Mouse (Mus musculus): ENCODE measurements at regions not wholly inside any gene's neighbourhood (a gene's known extent, or its start where the extent isn't known, plus 50 kb on each side); places are given as distances from the start of the nearest gene placed in this dataset.

GRCm38 (mm10) chr4:9218380-9218779, 979.5 kb upstream of the Car8 start:
- WGBS: 90% methylated on average over 5 of the region's 5 CpGs

GRCm38 (mm10) chr4:9208606-9209005, 969.8 kb upstream of the Car8 start:
- Histone ChIP-seq H3K9me3 (ENCODE audit: control insufficient read depth, low read length) (no peaks in the 10 kb centered on the region), H3K9ac (ENCODE audit: low read depth, low read length) (no peak overlapping the region)

More at GRCm38 (mm10) chr4:9218380-9218779, 979.5 kb upstream of the Car8 start:
- no peak overlapping the region for H3K4me3 ChIP-seq (ENCODE audit: low read depth, low read length)
- ATAC-seq (ENCODE audit: low FRiP score) (no peak), DNase-seq (ENCODE audit: low spot score) (no peak)
- H3K4me2 ChIP-seq (replicated peaks; ENCODE audit: low read depth, low read length): no peak overlapping the region
- no peaks in the 10 kb centered on the region for H3K4me1 ChIP-seq (replicated peaks; ENCODE audit: control insufficient read depth, insufficient read depth, low read length)
- no peaks in the 10 kb centered on the region for H3K9me3 ChIP-seq (ENCODE audit: control insufficient read depth, low read length)
- H3K27me3 ChIP-seq (ENCODE audit: control insufficient read depth, insufficient read depth, low read length): no peaks in the 10 kb centered on the region
- no peak overlapping the region for H3K9ac ChIP-seq (ENCODE audit: low read depth, low read length)
- no peak overlapping the region for H3K27ac ChIP-seq (ENCODE audit: low read depth, low read length)
- no peaks in the 10 kb centered on the region for H3K36me3 ChIP-seq (ENCODE audit: control insufficient read depth, insufficient read depth, low read length)

GRCm38 (mm10) chr4:9200012-9200411, 961.2 kb upstream of the Car8 start:
- Histone ChIP-seq H3K4me2 (replicated peaks; ENCODE audit: low read depth, low read length) (no peak overlapping the region), H3K36me3 (ENCODE audit: control insufficient read depth, insufficient read depth, low read length) (no peaks in the 10 kb centered on the region), H3K27ac (ENCODE audit: low read depth, low read length) (no peak overlapping the region), H3K4me1 (replicated peaks; ENCODE audit: control insufficient read depth, insufficient read depth, low read length) (no peaks in the 10 kb centered on the region), H3K9ac (ENCODE audit: low read depth, low read length) (no peak overlapping the region), H3K9me3 (ENCODE audit: control insufficient read depth, low read length) (no peaks in the 10 kb centered on the region), H3K4me3 (ENCODE audit: low read depth, low read length) (no peak overlapping the region), H3K27me3 (ENCODE audit: control insufficient read depth, insufficient read depth, low read length) (no peaks in the 10 kb centered on the region)
- ATAC-seq (ENCODE audit: low FRiP score): no peak
- no peak for DNase-seq (ENCODE audit: low spot score)
- 86% methylated on average over 2 of the region's 2 CpGs for WGBS

More at GRCm38 (mm10) chr4:9208606-9209005, 969.8 kb upstream of the Car8 start:
- ATAC-seq (ENCODE audit: low FRiP score) (no peak), DNase-seq (ENCODE audit: low spot score) (no peak)
- no peak overlapping the region for H3K27ac ChIP-seq (ENCODE audit: low read depth, low read length)
- WGBS: 80% methylated on average over 2 of the region's 2 CpGs
- H3K4me2 ChIP-seq (replicated peaks; ENCODE audit: low read depth, low read length): no peak overlapping the region
- H3K27me3 ChIP-seq (ENCODE audit: control insufficient read depth, insufficient read depth, low read length): no peaks in the 10 kb centered on the region
- no peaks in the 10 kb centered on the region for H3K4me1 ChIP-seq (replicated peaks; ENCODE audit: control insufficient read depth, insufficient read depth, low read length)
- H3K36me3 ChIP-seq (ENCODE audit: control insufficient read depth, insufficient read depth, low read length): no peaks in the 10 kb centered on the region
- H3K4me3 ChIP-seq (ENCODE audit: low read depth, low read length): no peak overlapping the region

GRCm38 (mm10) chr4:9196435-9196834, 957.6 kb upstream of the Car8 start:
- Histone ChIP-seq H3K4me3 (ENCODE audit: low read depth, low read length) (no peak overlapping the region), H3K4me1 (replicated peaks; ENCODE audit: control insufficient read depth, insufficient read depth, low read length) (no peaks in the 10 kb centered on the region), H3K36me3 (ENCODE audit: control insufficient read depth, insufficient read depth, low read length) (no peaks in the 10 kb centered on the region), H3K9ac (ENCODE audit: low read depth, low read length) (no peak overlapping the region), H3K9me3 (ENCODE audit: control insufficient read depth, low read length) (no peaks in the 10 kb centered on the region), H3K27ac (ENCODE audit: low read depth, low read length) (no peak overlapping the region), H3K27me3 (ENCODE audit: control insufficient read depth, insufficient read depth, low read length) (no peaks in the 10 kb centered on the region), H3K4me2 (replicated peaks; ENCODE audit: low read depth, low read length) (no peak overlapping the region)
- 50% methylated on average over 4 of the region's 4 CpGs for WGBS
- DNase-seq (ENCODE audit: low spot score): no peak
- no peak for ATAC-seq (ENCODE audit: low FRiP score)

GRCm38 (mm10) chr4:9193121-9193520, 954.3 kb upstream of the Car8 start:
- Histone ChIP-seq H3K27me3 (ENCODE audit: control insufficient read depth, insufficient read depth, low read length) (no peaks in the 10 kb centered on the region), H3K9ac (ENCODE audit: low read depth, low read length) (no peak overlapping the region), H3K4me2 (replicated peaks; ENCODE audit: low read depth, low read length) (no peak overlapping the region), H3K4me1 (replicated peaks; ENCODE audit: control insufficient read depth, insufficient read depth, low read length) (no peaks in the 10 kb centered on the region), H3K9me3 (ENCODE audit: control insufficient read depth, low read length) (no peaks in the 10 kb centered on the region), H3K36me3 (ENCODE audit: control insufficient read depth, insufficient read depth, low read length) (no peaks in the 10 kb centered on the region), H3K27ac (ENCODE audit: low read depth, low read length) (no peak overlapping the region), H3K4me3 (ENCODE audit: low read depth, low read length) (no peak overlapping the region)
- DNase-seq (ENCODE audit: low spot score) (no peak), ATAC-seq (ENCODE audit: low FRiP score) (no peak)
- 60% methylated on average over 6 of the region's 6 CpGs for WGBS

- Histone ChIP-seq H3K4me3 (ENCODE audit: low read depth, low read length) (no peak overlapping the region), H3K27me3 (ENCODE audit: control insufficient read depth, insufficient read depth, low read length) (no peaks in the 10 kb centered on the region), H3K4me2 (replicated peaks; ENCODE audit: low read depth, low read length) (0 out of 2 replicates have a peak overlapping the region, but pooled peaks have one; percentile 1), H3K9me3 (ENCODE audit: control insufficient read depth, low read length) (no peaks in the 10 kb centered on the region), H3K36me3 (ENCODE audit: control insufficient read depth, insufficient read depth, low read length) (no peaks in the 10 kb centered on the region), H3K9ac (ENCODE audit: low read depth, low read length) (no peak overlapping the region), H3K4me1 (replicated peaks; ENCODE audit: control insufficient read depth, insufficient read depth, low read length) (0 out of 2 replicates have a peak, but pooled peaks cover 2% of the 10 kb centered on the region), H3K27ac (ENCODE audit: low read depth, low read length) (peak overlapping the region; percentile 75)
- DNase-seq (ENCODE audit: low spot score) (peak; percentile 36), ATAC-seq (ENCODE audit: low FRiP score) (peak; percentile 23; the same call in 1 of the 2 replicates)
- 48% methylated on average over 14 of the region's 14 CpGs for WGBS
Observed at GRCm38 (mm10) chr4:9185156-9185875, 946.5 kb upstream of the Car8 start.

GRCm38 (mm10) chr4:9184451-9185121, 945.7 kb upstream of the Car8 start:
- Histone ChIP-seq H3K9me3 (ENCODE audit: control insufficient read depth, low read length) (no peaks in the 10 kb centered on the region), H3K36me3 (ENCODE audit: control insufficient read depth, insufficient read depth, low read length) (no peaks in the 10 kb centered on the region), H3K27me3 (ENCODE audit: control insufficient read depth, insufficient read depth, low read length) (no peaks in the 10 kb centered on the region), H3K27ac (ENCODE audit: low read depth, low read length) (peak overlapping the region; percentile 75), H3K4me2 (replicated peaks; ENCODE audit: low read depth, low read length) (peak overlapping the region; percentile 1; the same call in 1 of the 2 replicates), H3K4me1 (replicated peaks; ENCODE audit: control insufficient read depth, insufficient read depth, low read length) (0 out of 2 replicates have a peak, but pooled peaks cover 2% of the 10 kb centered on the region), H3K9ac (ENCODE audit: low read depth, low read length) (no peak overlapping the region), H3K4me3 (ENCODE audit: low read depth, low read length) (no peak overlapping the region)
- peak; percentile 63 for DNase-seq (ENCODE audit: low spot score)
- ATAC-seq (ENCODE audit: low FRiP score): peak; percentile 94
- WGBS: under 1% methylated on average over 12 of the region's 12 CpGs

- 80% methylated on average over 1 of the region's 1 CpGs for WGBS
- Histone ChIP-seq H3K4me2 (replicated peaks; ENCODE audit: low read depth, low read length) (no peak overlapping the region), H3K27me3 (ENCODE audit: control insufficient read depth, insufficient read depth, low read length) (no peaks in the 10 kb centered on the region), H3K27ac (ENCODE audit: low read depth, low read length) (no peak overlapping the region), H3K9ac (ENCODE audit: low read depth, low read length) (no peak overlapping the region), H3K4me3 (ENCODE audit: low read depth, low read length) (no peak overlapping the region), H3K36me3 (ENCODE audit: control insufficient read depth, insufficient read depth, low read length) (no peaks in the 10 kb centered on the region), H3K4me1 (replicated peaks; ENCODE audit: control insufficient read depth, insufficient read depth, low read length) (no peaks in the 10 kb centered on the region), H3K9me3 (ENCODE audit: control insufficient read depth, low read length) (no peaks in the 10 kb centered on the region)
- no peak for DNase-seq (ENCODE audit: low spot score)
- no peak for ATAC-seq (ENCODE audit: low FRiP score)
Observed at GRCm38 (mm10) chr4:9174365-9174764, 935.5 kb upstream of the Car8 start.

GRCm38 (mm10) chr4:9162374-9162773, 923.5 kb upstream of the Car8 start:
- Histone ChIP-seq H3K27me3 (ENCODE audit: control insufficient read depth, insufficient read depth, low read length) (no peaks in the 10 kb centered on the region), H3K4me3 (ENCODE audit: low read depth, low read length) (no peak overlapping the region), H3K9ac (ENCODE audit: low read depth, low read length) (no peak overlapping the region), H3K4me1 (replicated peaks; ENCODE audit: control insufficient read depth, insufficient read depth, low read length) (peaks cover 5% of the 10 kb centered on the region), H3K4me2 (replicated peaks; ENCODE audit: low read depth, low read length) (no peak overlapping the region), H3K27ac (ENCODE audit: low read depth, low read length) (no peak overlapping the region), H3K36me3 (ENCODE audit: control insufficient read depth, insufficient read depth, low read length) (no peaks in the 10 kb centered on the region), H3K9me3 (ENCODE audit: control insufficient read depth, low read length) (no peaks in the 10 kb centered on the region)
- ATAC-seq (ENCODE audit: low FRiP score) (peak; percentile 31), DNase-seq (ENCODE audit: low spot score) (no peak)
- 81% methylated on average over 7 of the region's 7 CpGs for WGBS
